Mouse (Mus musculus) hindbrain, postnatal 0 days (tissue): ENCODE data around the gene Lrfn2. TPM values are rescaled to one million over a fixed set of nuclear protein-coding genes. Genes with fewer than 3 reads are reported as not detected.
A peak's percentile ranks its signal among the peaks of the same experiment; 100 is the strongest.

Experiments
- ATAC-seq: fragments of 200-750 bp; cut with Nextera tagmentation; 2 replicates; pipeline ENCODE4 v1.8.0; 2017; ENCODE audit warnings: mild to moderate bottlenecking, moderate TSS enrichment, moderate library complexity
- DNase-seq: peaks from one replicate; pipeline ENCODE4 v3.0.0-alpha.2; 2015; ENCODE audit warnings: low spot score
- H3K27ac ChIP-seq: fragments of 300-500 bp; sonication (generic); 2 replicates; pipeline ENCODE4 v1.5.1; 2014; ENCODE audit warnings: mild to moderate bottlenecking
- H3K27me3 ChIP-seq: fragments of 300-500 bp; sonication (generic); 2 replicates; pipeline ENCODE4 v1.6.1; 2014; ENCODE audit warnings: low read length, mixed read lengths; ENCODE audit not compliant: insufficient read depth
- H3K36me3 ChIP-seq: fragments of 300-500 bp; sonication (generic); 2 replicates; pipeline ENCODE4 v1.6.1; 2014; ENCODE audit warnings: low read length, mixed read lengths; ENCODE audit not compliant: insufficient read depth
- H3K4me1 ChIP-seq: fragments of 300-500 bp; sonication (generic); 2 replicates; pipeline ENCODE4 v1.6.1; 2014; ENCODE audit warnings: antibody characterized with exemption, low read length, mixed read lengths; ENCODE audit not compliant: insufficient read depth
- H3K4me2 ChIP-seq: fragments of 300-500 bp; sonication (generic); 2 replicates; pipeline ENCODE4 v1.6.1; 2014; ENCODE audit warnings: low read depth, mild to moderate bottlenecking, low read length, moderate library complexity, mixed read lengths
- H3K4me3 ChIP-seq: fragments of 300-500 bp; sonication (generic); 2 replicates; pipeline ENCODE4 v1.5.1; 2014; ENCODE audit warnings: low read length
- H3K9ac ChIP-seq: fragments of 300-500 bp; sonication (generic); replicated peaks from 2 replicates; pipeline ENCODE4 v1.6.1; 2014; ENCODE audit warnings: mild to moderate bottlenecking, low read length, moderate library complexity, mixed read lengths
- H3K9me3 ChIP-seq: fragments of 300-500 bp; sonication (generic); 2 replicates; pipeline ENCODE4 v1.6.1; 2016; ENCODE audit warnings: low read length, mixed read lengths
- CTCF ChIP-seq: IDR thresholded peaks from 2 replicates; pipeline ENCODE4 v1.5.1; 2016; ENCODE audit warnings: antibody characterized with exemption, control low read depth, low read depth
- WGBS: fragments of 180-500 bp; shearing (Covaris S2); extraction: QIAGEN DNeasy Blood & Tissue Kit; methylation state at CpG from one replicate; pipeline ENCODE4 v1.1.7; 2014; 5-methylcytosine and 5-hydroxymethylcytosine counted together
- polyA plus RNA-seq: library from polyadenylated mRNA; unstranded; fragments of >200 nt; fragmentation: Nextera tagmentation; extraction: Ambion mirVana; gene quantifications from 2 replicates; pipeline ENCODE4 v1.2.1, GENCODE M21; 2015
- total RNA-seq: library from RNA; depleted of rRNA; stranded (reverse); fragments of >200 nt; gene quantifications from 2 replicates; pipeline ENCODE4 v1.2.3, GENCODE M21; 2014

The Lrfn2 gene
- total and polyA plus RNA-seq, 2 experiments from 2014 or later, result 11.9 to 28.3 TPM

GRCm38 (mm10) chr17:48963740-48964139 is 31.6 kb downstream of the Lrfn2 start:
- no peaks in the 10 kb centered on the region for H3K36me3 ChIP-seq
- no peak overlapping the region for H3K4me2 ChIP-seq
- peaks cover 6% of the 10 kb centered on the region; the same call in 1 of the 2 replicates for H3K4me1 ChIP-seq
- ATAC-seq (no peak), DNase-seq (no peak)
- no peak for TF ChIP-seq CTCF
- no peaks in the 10 kb centered on the region for H3K9me3 ChIP-seq
- no peaks in the 10 kb centered on the region for H3K27me3 ChIP-seq
- H3K9ac ChIP-seq, result no peak overlapping the region
- WGBS, result 82% methylated on average over 9 of the region's 9 CpGs
- no peak overlapping the region for H3K27ac ChIP-seq
- no peak overlapping the region for H3K4me3 ChIP-seq

DNA sequence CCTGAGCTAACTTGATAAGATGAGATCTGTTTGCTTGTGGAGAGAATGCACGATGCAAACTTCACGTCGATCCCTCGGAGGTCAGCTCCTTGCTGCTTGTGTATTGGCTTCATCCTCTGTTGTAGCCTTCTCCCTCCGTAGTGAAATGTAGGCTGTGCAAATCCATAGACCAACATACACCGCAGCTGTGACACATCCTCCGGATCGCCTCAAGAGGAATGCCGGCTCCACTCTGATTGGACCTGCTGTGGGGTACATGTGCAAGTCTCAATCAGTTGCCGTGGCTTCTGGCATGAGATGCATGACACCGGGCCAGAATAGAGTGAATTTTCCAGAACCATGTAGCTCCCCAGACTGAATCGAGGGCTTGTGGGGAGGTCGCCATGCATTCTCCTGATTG is 36.1 kb downstream of the Lrfn2 start:
- DNase-seq, result no peak
- no peaks in the 10 kb centered on the region for H3K27me3 ChIP-seq
- no peak overlapping the region for H3K27ac ChIP-seq
- H3K9me3 ChIP-seq, result no peaks in the 10 kb centered on the region
- TF ChIP-seq CTCF, result no peak
- ATAC-seq, result no peak
- no peaks in the 10 kb centered on the region for H3K4me1 ChIP-seq
- H3K4me2 ChIP-seq, result no peak overlapping the region
- WGBS, result 83% methylated on average over 13 of the region's 13 CpGs
- H3K4me3 ChIP-seq, result no peak overlapping the region
- no peaks in the 10 kb centered on the region for H3K36me3 ChIP-seq
- no peak overlapping the region for H3K9ac ChIP-seq

GRCm38 (mm10) chr17:48971296-48971695 is 39.1 kb downstream of the Lrfn2 start:
- ATAC-seq, result no peak
- H3K9me3 ChIP-seq, result no peaks in the 10 kb centered on the region
- no peak overlapping the region for H3K4me2 ChIP-seq
- DNase-seq, result no peak
- H3K4me3 ChIP-seq, result no peak overlapping the region
- peaks cover 9% of the 10 kb centered on the region; the same call in 1 of the 2 replicates for H3K4me1 ChIP-seq
- no peak for TF ChIP-seq CTCF
- no peak overlapping the region for H3K27ac ChIP-seq
- no peaks in the 10 kb centered on the region for H3K27me3 ChIP-seq
- no peaks in the 10 kb centered on the region for H3K36me3 ChIP-seq
- no peak overlapping the region for H3K9ac ChIP-seq
- WGBS, result 65% methylated on average over 10 of the region's 10 CpGs

- WGBS, result 32% methylated on average over 6 of the region's 6 CpGs
- Histone ChIP-seq H3K27ac (no peak overlapping the region), H3K27me3 (no peaks in the 10 kb centered on the region), H3K4me3 (no peak overlapping the region), H3K9me3 (no peaks in the 10 kb centered on the region), H3K9ac (no peak overlapping the region), H3K36me3 (no peaks in the 10 kb centered on the region), H3K4me2 (no peak overlapping the region), H3K4me1 (peaks cover 15% of the 10 kb centered on the region)
- ATAC-seq (no peak), DNase-seq (no peak)
- no peak for TF ChIP-seq CTCF
Observed at GRCm38 (mm10) chr17:48972866-48973265, 40.7 kb downstream of the Lrfn2 start.

- Histone ChIP-seq H3K9ac (no peak overlapping the region), H3K4me1 (peaks cover 20% of the 10 kb centered on the region), H3K4me3 (no peak overlapping the region), H3K4me2 (no peak overlapping the region), H3K36me3 (no peaks in the 10 kb centered on the region), H3K9me3 (no peaks in the 10 kb centered on the region), H3K27ac (no peak overlapping the region), H3K27me3 (no peaks in the 10 kb centered on the region)
- DNase-seq, result no peak
- TF ChIP-seq CTCF, result no peak
- WGBS, result 10% methylated on average over 3 of the region's 3 CpGs
- ATAC-seq, result no peak
Observed at GRCm38 (mm10) chr17:48973394-48973793, 41.2 kb downstream of the Lrfn2 start.

- no peak for TF ChIP-seq CTCF
- 31% methylated on average over 4 of the region's 4 CpGs for WGBS
- Histone ChIP-seq H3K4me1 (peaks cover 20% of the 10 kb centered on the region), H3K4me2 (no peak overlapping the region), H3K27me3 (no peaks in the 10 kb centered on the region), H3K4me3 (no peak overlapping the region), H3K9me3 (no peaks in the 10 kb centered on the region), H3K27ac (no peak overlapping the region; the same call in 1 of the 2 replicates), H3K36me3 (no peaks in the 10 kb centered on the region), H3K9ac (no peak overlapping the region)
- DNase-seq (no peak), ATAC-seq (no peak)
Observed at GRCm38 (mm10) chr17:48975055-48975454, 42.9 kb downstream of the Lrfn2 start.

GRCm38 (mm10) chr17:48976611-48977022 is 44.4 kb downstream of the Lrfn2 start:
- H3K4me2 ChIP-seq, result 0 out of 2 replicates have a peak overlapping the region, but pooled peaks have one; percentile 7
- peak overlapping the region; percentile 45 for H3K27ac ChIP-seq
- WGBS, result 16% methylated on average over 5 of the region's 5 CpGs
- H3K36me3 ChIP-seq, result no peaks in the 10 kb centered on the region
- H3K4me1 ChIP-seq, result peaks cover 20% of the 10 kb centered on the region
- DNase-seq (peak; percentile 62), ATAC-seq (peak; percentile 75)
- H3K4me3 ChIP-seq, result no peak overlapping the region
- no peaks in the 10 kb centered on the region for H3K9me3 ChIP-seq
- no peaks in the 10 kb centered on the region for H3K27me3 ChIP-seq
- no peak for TF ChIP-seq CTCF
- H3K9ac ChIP-seq, result no peak overlapping the region
